Mouse (Mus musculus) midbrain, postnatal 0 days (tissue): ENCODE results near the gene Srd5a1. TPM values are rescaled to one million over a fixed set of nuclear protein-coding genes. Genes with fewer than 3 reads are reported as not detected.
"Not testable (repeated sequence)": the region's sequence is repeated elsewhere in the genome, so short reads cannot be mapped to it uniquely, and the experiment has no call there.

Experiments used
- ATAC-seq: fragments of 200-750 bp; cut with Nextera tagmentation; 2 replicates; pipeline ENCODE4 v1.8.0; 2017; ENCODE audit warnings: moderate number of reproducible peaks, mild to moderate bottlenecking, moderate TSS enrichment, moderate library complexity; ENCODE audit not compliant: low FRiP score
- DNase-seq: peaks from one replicate; pipeline ENCODE4 v3.0.0-alpha.2; 2015; ENCODE audit warnings: low spot score
- H3K27ac ChIP-seq: fragments of 300-500 bp; sonication (generic); 2 replicates; pipeline ENCODE4 v1.5.1; 2014; ENCODE audit warnings: low read depth, mild to moderate bottlenecking, low read length, mixed read lengths
- H3K27me3 ChIP-seq: fragments of 300-500 bp; sonication (generic); 2 replicates; pipeline ENCODE4 v1.6.1; 2014; ENCODE audit warnings: low read length, control low read depth, mixed read lengths; ENCODE audit not compliant: insufficient read depth
- H3K36me3 ChIP-seq: fragments of 300-500 bp; sonication (generic); 2 replicates; pipeline ENCODE4 v1.6.1; 2014; ENCODE audit warnings: low read length, control low read depth, mixed read lengths; ENCODE audit not compliant: insufficient read depth
- H3K4me1 ChIP-seq: fragments of 300-500 bp; sonication (generic); 2 replicates; pipeline ENCODE4 v1.6.1; 2014; ENCODE audit warnings: mild to moderate bottlenecking, control low read depth, antibody characterized with exemption, low read length, mixed read lengths; ENCODE audit not compliant: insufficient read depth
- H3K4me2 ChIP-seq: fragments of 300-500 bp; sonication (generic); 2 replicates; pipeline ENCODE4 v1.6.1; 2014; ENCODE audit warnings: low read depth, mild to moderate bottlenecking, low read length, mixed read lengths; ENCODE audit not compliant: poor library complexity, severe bottlenecking
- H3K4me3 ChIP-seq: fragments of 300-500 bp; sonication (generic); 2 replicates; pipeline ENCODE4 v1.5.1; 2014; ENCODE audit warnings: low read depth, mild to moderate bottlenecking, low read length, moderate library complexity
- H3K9ac ChIP-seq: fragments of 300-500 bp; sonication (generic); replicated peaks from 2 replicates; pipeline ENCODE4 v1.6.1; 2014; ENCODE audit warnings: mild to moderate bottlenecking, low read length, moderate library complexity, mixed read lengths; ENCODE audit not compliant: poor library complexity, severe bottlenecking
- H3K9me3 ChIP-seq: fragments of 300-500 bp; sonication (generic); 2 replicates; pipeline ENCODE4 v1.6.1; 2016; ENCODE audit warnings: low read length, control low read depth
- CTCF ChIP-seq: IDR thresholded peaks from 2 replicates; pipeline ENCODE4 v1.5.1; 2016; ENCODE audit warnings: antibody characterized with exemption, mild to moderate bottlenecking
- WGBS: fragments of 180-500 bp; shearing (Covaris S2); extraction: QIAGEN DNeasy Blood & Tissue Kit; methylation state at CpG from one replicate; pipeline ENCODE4 v1.1.7; 2014; 5-methylcytosine and 5-hydroxymethylcytosine counted together
- polyA plus RNA-seq: library from polyadenylated mRNA; unstranded; fragments of >200 nt; fragmentation: Nextera tagmentation; extraction: Ambion mirVana; gene quantifications from 2 replicates; pipeline ENCODE4 v1.2.1, GENCODE M21; 2015
- total RNA-seq: library from RNA; depleted of rRNA; stranded (reverse); fragments of >200 nt; gene quantifications from 2 replicates; pipeline ENCODE4 v1.2.3, GENCODE M21; 2014

The Srd5a1 gene
- total and polyA plus RNA-seq, 2 experiments from 2014 or later, result 22.9 to 36.3 TPM

DNA sequence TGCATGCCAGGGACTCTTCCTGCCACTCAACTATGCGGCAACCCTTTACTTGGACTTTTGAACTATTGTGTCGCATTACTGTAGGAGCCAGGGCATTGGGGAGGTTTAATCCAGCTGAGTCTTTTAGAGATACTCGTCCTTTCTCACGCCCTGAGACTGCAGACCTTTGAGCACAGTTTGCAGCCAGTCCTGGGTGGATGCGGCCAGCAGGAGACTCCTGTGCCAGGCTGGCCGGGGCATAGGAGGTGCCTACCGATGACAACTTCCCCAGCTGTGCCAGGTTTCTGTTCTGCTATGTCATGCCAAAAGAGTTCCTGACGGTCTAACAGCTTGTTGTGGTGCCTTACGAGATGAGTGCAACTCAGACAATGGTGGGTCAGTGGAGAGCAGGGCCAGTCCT is 42.0 kb downstream of the Srd5a1 start:
- Histone ChIP-seq H3K9me3 (no peaks in the 10 kb centered on the region), H3K27ac (no peak overlapping the region), H3K4me2 (no peak overlapping the region), H3K4me1 (no peaks in the 10 kb centered on the region), H3K4me3 (no peak overlapping the region), H3K36me3 (no peaks in the 10 kb centered on the region), H3K9ac (no peak overlapping the region), H3K27me3 (no peaks in the 10 kb centered on the region)
- DNase-seq, result no peak
- TF ChIP-seq CTCF, result no peak
- no peak for ATAC-seq
- WGBS, result 83% methylated on average over 9 of the region's 9 CpGs

- not testable (repeated sequence) for H3K27me3 ChIP-seq, DNase-seq, H3K9me3 ChIP-seq, H3K9ac ChIP-seq, H3K4me3 ChIP-seq, H3K27ac ChIP-seq, H3K36me3 ChIP-seq, H3K4me1 ChIP-seq, ATAC-seq, H3K4me2 ChIP-seq
- WGBS, result 93% methylated on average over 4 of the region's 4 CpGs
Measured at GRCm38 (mm10) chr13:69565401-69565800, 45.8 kb downstream of the Srd5a1 start.

- no peaks in the 10 kb centered on the region for H3K36me3 ChIP-seq
- no peak overlapping the region for H3K4me3 ChIP-seq
- no peak for TF ChIP-seq CTCF
- DNase-seq, result no peak
- no peak for ATAC-seq
- H3K4me1 ChIP-seq, result no peaks in the 10 kb centered on the region
- H3K9ac ChIP-seq, result no peak overlapping the region
- H3K27ac ChIP-seq, result no peak overlapping the region
- H3K4me2 ChIP-seq, result no peak overlapping the region
- no peaks in the 10 kb centered on the region for H3K9me3 ChIP-seq
- no peaks in the 10 kb centered on the region for H3K27me3 ChIP-seq
Measured at GRCm38 (mm10) chr13:69564573-69564972, 46.7 kb downstream of the Srd5a1 start.

- WGBS, result 83% methylated on average over 3 of the region's 3 CpGs
- Histone ChIP-seq H3K4me1 (no peaks in the 10 kb centered on the region), H3K4me2 (no peak overlapping the region), H3K9me3 (no peaks in the 10 kb centered on the region), H3K27me3 (no peaks in the 10 kb centered on the region), H3K4me3 (no peak overlapping the region), H3K27ac (no peak overlapping the region), H3K36me3 (no peaks in the 10 kb centered on the region), H3K9ac (no peak overlapping the region)
- ATAC-seq, result no peak
- no peak for TF ChIP-seq CTCF
- DNase-seq, result no peak
Measured at GRCm38 (mm10) chr13:69563905-69564304, 47.3 kb downstream of the Srd5a1 start.

- DNase-seq (no peak), ATAC-seq (no peak)
- H3K4me1 ChIP-seq, result no peaks in the 10 kb centered on the region
- no peak overlapping the region for H3K4me3 ChIP-seq
- no peaks in the 10 kb centered on the region for H3K36me3 ChIP-seq
- no peak overlapping the region for H3K27ac ChIP-seq
- no peak overlapping the region for H3K4me2 ChIP-seq
- no peak overlapping the region for H3K9ac ChIP-seq
- H3K9me3 ChIP-seq, result no peaks in the 10 kb centered on the region
- 70% methylated on average over 12 of the region's 12 CpGs for WGBS
- H3K27me3 ChIP-seq, result no peaks in the 10 kb centered on the region
- TF ChIP-seq CTCF, result no peak
Measured at GRCm38 (mm10) chr13:69562654-69563574, 48.3 kb downstream of the Srd5a1 start.

GRCm38 (mm10) chr13:69562004-69562403 is 49.2 kb downstream of the Srd5a1 start:
- 73% methylated on average over 9 of the region's 9 CpGs for WGBS
- no peaks in the 10 kb centered on the region for H3K36me3 ChIP-seq
- no peak overlapping the region for H3K4me2 ChIP-seq
- DNase-seq (no peak), ATAC-seq (no peak)
- H3K4me1 ChIP-seq, result no peaks in the 10 kb centered on the region
- no peaks in the 10 kb centered on the region for H3K9me3 ChIP-seq
- no peak overlapping the region for H3K9ac ChIP-seq
- H3K4me3 ChIP-seq, result no peak overlapping the region
- H3K27ac ChIP-seq, result no peak overlapping the region
- no peaks in the 10 kb centered on the region for H3K27me3 ChIP-seq
- no peak for TF ChIP-seq CTCF
